11 mouse cellular contexts compared by ENCODE assay signal in the genomic region with DNA sequence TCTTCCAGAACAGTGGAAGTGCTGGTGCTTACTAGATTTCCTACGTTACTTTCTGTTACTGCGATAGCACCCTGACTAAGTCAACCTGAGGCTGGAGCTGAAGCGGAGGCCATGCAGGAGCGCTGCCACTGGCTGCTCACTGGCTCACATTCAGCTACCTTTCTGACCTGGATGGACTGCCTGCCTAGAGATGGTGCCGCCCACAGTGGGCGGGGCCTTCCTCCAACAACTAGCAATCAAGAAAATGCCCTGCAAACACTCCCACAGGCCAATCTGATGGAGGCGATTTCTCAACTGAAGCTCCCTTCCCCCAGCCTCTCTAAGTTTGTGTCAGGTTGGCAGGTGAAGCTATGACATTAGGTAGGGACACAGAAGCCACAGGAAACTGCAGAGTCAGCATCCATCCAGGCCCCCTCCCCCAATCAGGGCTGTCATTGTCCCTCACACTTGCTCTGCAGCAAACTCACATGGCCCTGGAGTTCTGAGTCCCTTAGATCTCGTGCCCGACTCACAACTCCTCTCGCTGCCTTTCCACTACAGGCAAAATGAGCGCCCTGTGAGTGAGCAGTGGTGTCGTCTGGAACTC.
DNase-seq lines count a peak whose midpoint lies in the region; ATAC-seq lines count a peak whose summit lies in the region.
"Had no signal": no experiment of that assay in that cellular context is flagged by ENCODE, and none has a peak within 500 bp of the region (broad histone marks: within the 10 kb centered on the region; RNA-seq: fewer than 3 reads in every experiment).

No protein-coding gene starts in this region.

- peaks cover 21% of the 10 kb centered on the region for H3K4me1 ChIP-seq in forebrain, embryonic 10.5 days
- 0 out of 2 replicates have a peak, but pooled peaks cover 3% of the 10 kb centered on the region for H3K4me1 ChIP-seq in forebrain, embryonic 16.5 days (replicated peaks; ENCODE audit: control insufficient read depth, insufficient read depth, low read length)

- WGBS in forebrain, embryonic 10.5 days: 64% methylated on average over 12 of the region's 12 CpGs
- WGBS in forebrain, embryonic 16.5 days: 64% methylated on average over 12 of the region's 12 CpGs

- H3K9me3 ChIP-seq in forebrain, embryonic 10.5 days: 0 out of 2 replicates have a peak, but pooled peaks cover under 1% of the 10 kb centered on the region
- 0 out of 2 replicates have a peak, but pooled peaks cover under 1% of the 10 kb centered on the region for H3K9me3 ChIP-seq in forebrain, embryonic 16.5 days (ENCODE audit: control insufficient read depth, low read length)
- H3K9me3 ChIP-seq: embryonic facial prominence, embryonic 12.5 days had no signal

- H3K27me3 ChIP-seq in forebrain, embryonic 10.5 days (ENCODE audit: poor library complexity, severe bottlenecking): peaks cover 6% of the 10 kb centered on the region; the same call in 1 of the 2 replicates
- 0 out of 2 replicates have a peak, but pooled peaks cover 6% of the 10 kb centered on the region for H3K27me3 ChIP-seq in forebrain, embryonic 16.5 days (replicated peaks; ENCODE audit: control insufficient read depth, insufficient read depth, low read length)
- H3K27me3 ChIP-seq: embryonic facial prominence, embryonic 12.5 days had no signal

- H3K4me3 ChIP-seq in forebrain, embryonic 10.5 days: no peak overlapping the region
- no peak overlapping the region for H3K4me3 ChIP-seq in forebrain, embryonic 16.5 days (replicated peaks; ENCODE audit: low read length)
- H3K4me3 ChIP-seq: embryonic facial prominence, embryonic 12.5 days; layer of hippocampus, adult 2 months had no signal

- H3K9ac ChIP-seq in forebrain, embryonic 16.5 days (replicated peaks; ENCODE audit: low read depth, low read length): no peak overlapping the region
- H3K9ac ChIP-seq: embryonic facial prominence, embryonic 12.5 days had no signal

- H3K36me3 ChIP-seq in forebrain, embryonic 10.5 days (replicated peaks): no peaks in the 10 kb centered on the region
- H3K36me3 ChIP-seq in forebrain, embryonic 16.5 days (ENCODE audit: control insufficient read depth, insufficient read depth): no peaks in the 10 kb centered on the region
- H3K36me3 ChIP-seq: embryonic facial prominence, embryonic 12.5 days had no signal

- no peak overlapping the region for H3K4me2 ChIP-seq in forebrain, embryonic 16.5 days (ENCODE audit: low read length)
- H3K4me2 ChIP-seq: embryonic facial prominence, embryonic 12.5 days; midbrain, embryonic 11.5 days had no signal

- no peak for DNase-seq in forebrain, embryonic 10.5 days (ENCODE audit: extremely low spot score, low spot score)
- peak; percentile 26 to 34 for DNase-seq in kidney, adult 8-10 months
- peak; percentile 55 for DNase-seq in liver
- no peak for DNase-seq in ovary, postnatal 10 days (ENCODE audit: low spot score)
- no peak for DNase-seq in layer of hippocampus, adult 9-11 months
- no peak for DNase-seq in Muller cell, postnatal 12 days (ENCODE audit: inconsistent ontology term)

- 0 out of 2 replicates have a peak overlapping the region, but pooled peaks have one; percentile 8 for H3K27ac ChIP-seq in forebrain, embryonic 10.5 days
- no peak overlapping the region for H3K27ac ChIP-seq in forebrain, embryonic 16.5 days (ENCODE audit: low read length)
- H3K27ac ChIP-seq: embryonic facial prominence, embryonic 12.5 days; layer of hippocampus, adult 2 months had no signal

- ATAC-seq in forebrain, embryonic 16.5 days: no peak
- ATAC-seq in megakaryocyte progenitor cell, adult 5-6 weeks (replicated peaks; ENCODE audit: poor library complexity): peak; percentile 45

Comparison
In these comparisons a context has a peak if more than half of its experiments do, and no peak if none do; other contexts are left out.
1. DNase-seq: peak in kidney, adult 8-10 months (2 of 2) and liver (single experiment); none in forebrain, embryonic 10.5 days (single experiment), ovary, postnatal 10 days (single experiment), layer of hippocampus, adult 9-11 months (single experiment) and Muller cell, postnatal 12 days (single experiment).